Mouse (Mus musculus) midbrain, embryonic 11.5 days (tissue): Measurements from ENCODE around the gene Arhgef10l. TPM values are rescaled to one million over a fixed set of nuclear protein-coding genes. Genes with fewer than 3 reads are reported as not detected.

Source experiments
- ATAC-seq: fragments of 200-750 bp; cut with Nextera tagmentation; 2 replicates; pipeline ENCODE4 v1.8.0; 2017; ENCODE audit warnings: moderate TSS enrichment, moderate library complexity; ENCODE audit not compliant: low FRiP score
- DNase-seq: peaks from one replicate; pipeline ENCODE4 v3.0.0; 2015; ENCODE audit warnings: low spot score; ENCODE audit errors: missing footprints
- H3K27ac ChIP-seq: fragments of 300-500 bp; sonication (generic); 2 replicates; pipeline ENCODE4 v1.5.1; 2014; ENCODE audit warnings: low read depth, low read length
- H3K27me3 ChIP-seq: fragments of 300-500 bp; sonication (generic); 2 replicates; pipeline ENCODE4 v1.6.1; 2014; ENCODE audit warnings: mild to moderate bottlenecking, low read length, moderate library complexity, mixed read lengths; ENCODE audit not compliant: control insufficient read depth, insufficient read depth
- H3K36me3 ChIP-seq: fragments of 300-500 bp; sonication (generic); 2 replicates; pipeline ENCODE4 v1.6.1; 2014; ENCODE audit warnings: mild to moderate bottlenecking, low read length, moderate library complexity, mixed read lengths; ENCODE audit not compliant: control insufficient read depth, insufficient read depth
- H3K4me1 ChIP-seq: fragments of 300-500 bp; sonication (generic); 2 replicates; pipeline ENCODE4 v1.6.1; 2014; ENCODE audit warnings: low read length; ENCODE audit not compliant: control insufficient read depth, insufficient read depth
- H3K4me2 ChIP-seq: fragments of 300-500 bp; sonication (generic); 2 replicates; pipeline ENCODE4 v1.6.1; 2014; ENCODE audit warnings: mild to moderate bottlenecking, moderate library complexity
- H3K4me3 ChIP-seq: fragments of 300-500 bp; sonication (generic); 2 replicates; pipeline ENCODE4 v1.5.1; 2014; ENCODE audit warnings: low read depth, low read length
- H3K9ac ChIP-seq: fragments of 300-500 bp; sonication (generic); 2 replicates; pipeline ENCODE4 v1.6.1; 2014; ENCODE audit warnings: low read length
- H3K9me3 ChIP-seq: fragments of 300-500 bp; sonication (generic); 2 replicates; pipeline ENCODE4 v1.6.1; 2016; ENCODE audit warnings: low read length; ENCODE audit not compliant: control insufficient read depth
- WGBS: fragments of 180-500 bp; shearing (Covaris S2); extraction: QIAGEN DNeasy Blood & Tissue Kit; methylation state at CpG from one replicate; pipeline ENCODE4 v1.1.7; 2014; 5-methylcytosine and 5-hydroxymethylcytosine counted together
- microRNA-seq: library from miRNA; unstranded; fragments of <30 nt; microRNA quantifications from one replicate; pipeline ENCODE4, GENCODE M21; 2017
- polyA plus RNA-seq: library from polyadenylated mRNA; unstranded; fragments of >200 nt; fragmentation: Nextera tagmentation; extraction: Ambion mirVana; gene quantifications from 2 replicates; pipeline ENCODE4 v1.2.1, GENCODE M21; 2014

Gene Arhgef10l
- polyA plus RNA-seq, 1 experiment from 2014 or later = 18.5 TPM

GRCm38 (mm10) chr4:140485442-140485841 is 180.4 kb downstream of the Arhgef10l start:
- Histone ChIP-seq H3K4me1 (0 out of 2 replicates have a peak, but pooled peaks cover 2% of the 10 kb centered on the region), H3K9ac (no peak overlapping the region), H3K4me2 (no peak overlapping the region), H3K27me3 (no peaks in the 10 kb centered on the region), H3K27ac (no peak overlapping the region), H3K4me3 (no peak overlapping the region), H3K36me3 (no peaks in the 10 kb centered on the region), H3K9me3 (no peaks in the 10 kb centered on the region)
- DNase-seq = no peak
- WGBS = 73% methylated on average over 12 of the region's 12 CpGs
- no peak for ATAC-seq

- ATAC-seq (no peak), DNase-seq (no peak)
- no peak overlapping the region for H3K4me2 ChIP-seq
- no peak overlapping the region for H3K4me3 ChIP-seq
- H3K27ac ChIP-seq = no peak overlapping the region
- H3K4me1 ChIP-seq = 0 out of 2 replicates have a peak, but pooled peaks cover 2% of the 10 kb centered on the region
- WGBS = 86% methylated on average over 11 of the region's 11 CpGs
- H3K9me3 ChIP-seq = no peaks in the 10 kb centered on the region
- H3K36me3 ChIP-seq = no peaks in the 10 kb centered on the region
- H3K9ac ChIP-seq = no peak overlapping the region
- no peaks in the 10 kb centered on the region for H3K27me3 ChIP-seq
Measured at GRCm38 (mm10) chr4:140483134-140483533, 182.7 kb downstream of the Arhgef10l start.

GRCm38 (mm10) chr4:140480369-140481067 is 185.3 kb downstream of the Arhgef10l start:
- no peaks in the 10 kb centered on the region for H3K27me3 ChIP-seq
- WGBS = 71% methylated on average over 15 of the region's 15 CpGs
- 0 out of 2 replicates have a peak, but pooled peaks cover 2% of the 10 kb centered on the region for H3K4me1 ChIP-seq
- H3K9ac ChIP-seq = no peak overlapping the region
- ATAC-seq = no peak
- no peak overlapping the region for H3K4me3 ChIP-seq
- H3K36me3 ChIP-seq = no peaks in the 10 kb centered on the region
- no peak overlapping the region for H3K4me2 ChIP-seq
- H3K27ac ChIP-seq = no peak overlapping the region
- no peaks in the 10 kb centered on the region for H3K9me3 ChIP-seq
- DNase-seq = no peak

- Histone ChIP-seq H3K27me3 (no peaks in the 10 kb centered on the region), H3K9me3 (no peaks in the 10 kb centered on the region), H3K27ac (no peak overlapping the region), H3K9ac (no peak overlapping the region), H3K4me2 (no peak overlapping the region), H3K4me1 (no peaks in the 10 kb centered on the region), H3K4me3 (no peak overlapping the region), H3K36me3 (no peaks in the 10 kb centered on the region)
- 80% methylated on average over 8 of the region's 8 CpGs for WGBS
- DNase-seq (no peak), ATAC-seq (no peak)
Measured at GRCm38 (mm10) chr4:140475194-140475593, 190.6 kb downstream of the Arhgef10l start.

DNA sequence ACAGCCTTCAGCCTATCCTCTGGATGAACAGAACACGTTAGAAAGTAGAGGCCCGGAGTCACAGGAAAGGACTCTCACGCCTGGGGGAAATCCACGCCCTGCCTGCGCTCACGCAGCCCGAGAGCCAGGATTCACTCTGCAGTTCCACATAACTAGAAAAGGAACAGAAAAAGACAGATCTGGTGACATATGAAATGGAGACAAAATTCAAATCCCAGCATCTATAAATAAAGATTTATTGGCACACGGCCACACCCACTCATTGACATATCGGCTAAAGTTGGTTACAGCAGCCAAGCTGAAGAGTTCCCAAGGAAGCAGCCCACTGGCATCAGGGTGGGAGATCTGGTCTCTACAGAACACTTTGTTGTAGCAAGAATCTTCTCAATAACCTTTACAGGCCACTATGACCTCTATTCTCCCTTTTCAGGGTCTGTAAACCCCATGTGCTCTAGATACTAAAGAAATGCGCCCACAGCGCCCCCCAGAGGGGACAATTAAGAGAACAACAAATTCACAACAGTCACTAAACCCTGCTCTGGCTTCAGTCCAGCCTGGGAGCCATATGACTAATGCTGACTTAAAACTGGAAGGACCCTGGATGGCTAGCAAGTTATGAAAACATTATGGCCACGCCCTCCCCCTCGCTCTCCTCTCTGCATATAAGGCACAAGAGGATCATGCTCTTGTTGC is 195.9 kb downstream of the Arhgef10l start:
- DNase-seq (no peak), ATAC-seq (no peak)
- no peak overlapping the region for H3K4me2 ChIP-seq
- H3K27ac ChIP-seq = no peak overlapping the region
- no peak overlapping the region for H3K4me3 ChIP-seq
- no peaks in the 10 kb centered on the region for H3K36me3 ChIP-seq
- H3K27me3 ChIP-seq = no peaks in the 10 kb centered on the region
- no peak overlapping the region for H3K9ac ChIP-seq
- 70% methylated on average over 13 of the region's 13 CpGs for WGBS
- H3K4me1 ChIP-seq = no peaks in the 10 kb centered on the region
- no peaks in the 10 kb centered on the region for H3K9me3 ChIP-seq

- H3K4me1 ChIP-seq = no peaks in the 10 kb centered on the region
- DNase-seq = no peak
- no peaks in the 10 kb centered on the region for H3K9me3 ChIP-seq
- ATAC-seq = no peak
- H3K27me3 ChIP-seq = no peaks in the 10 kb centered on the region
- no peaks in the 10 kb centered on the region for H3K36me3 ChIP-seq
- no peak overlapping the region for H3K4me2 ChIP-seq
- H3K4me3 ChIP-seq = no peak overlapping the region
- H3K27ac ChIP-seq = no peak overlapping the region
- no peak overlapping the region for H3K9ac ChIP-seq
- WGBS = 71% methylated on average over 17 of the region's 17 CpGs
Measured at GRCm38 (mm10) chr4:140467254-140467791, 198.5 kb downstream of the Arhgef10l start.

Small RNAs within 50 kb of the gene (microRNA-seq; reads per million reads assigned to microRNA genes)
- gene Gm23045 = not detected

Other genes starting within 250 kb of the Arhgef10l start
- gene Rcc2, start 34.5 kb upstream of the Arhgef10l start, polyA plus RNA-seq = 54.1 and 70.1 TPM in 2 replicates
- gene Padi6, start 76.6 kb upstream of the Arhgef10l start, polyA plus RNA-seq = 0.15 TPM in 1 of 2 replicates, not detected in the other
- 0.26 and 0.27 TPM in 2 replicates for gene Padi4, start 108.2 kb upstream of the Arhgef10l start, polyA plus RNA-seq
- 0.06 TPM in 1 of 2 replicates, not detected in the other for gene Padi3, start 144.6 kb upstream of the Arhgef10l start, polyA plus RNA-seq
- 0.04 and 0.07 TPM in 2 replicates for gene Padi1, start 179.8 kb upstream of the Arhgef10l start, polyA plus RNA-seq
- 0.47 and 0.49 TPM in 2 replicates for gene Padi2, start 240.3 kb upstream of the Arhgef10l start, polyA plus RNA-seq